Mouse (Mus musculus): ENCODE measurements around the gene Asic4.

- TF ChIP-seq CTCF (IDR thresholded peaks at IDR 0.05; ENCODE audit: borderline replicate concordance, control insufficient read depth, extremely low read depth, insufficient read depth, low read length, poor library complexity) (no peak), POLR2A (IDR thresholded peaks at IDR 0.05; ENCODE audit: control insufficient read depth, extremely low read depth, insufficient read depth, low read length, poor library complexity) (no peak)
These were observed 40.7 kb downstream of the Asic4 start for GRCm38 (mm10) chr1:75490785-75491551.

All from thymus, adult 2 months (tissue).